ENCODE assay signal across 27 mouse cellular contexts in the genomic region with DNA sequence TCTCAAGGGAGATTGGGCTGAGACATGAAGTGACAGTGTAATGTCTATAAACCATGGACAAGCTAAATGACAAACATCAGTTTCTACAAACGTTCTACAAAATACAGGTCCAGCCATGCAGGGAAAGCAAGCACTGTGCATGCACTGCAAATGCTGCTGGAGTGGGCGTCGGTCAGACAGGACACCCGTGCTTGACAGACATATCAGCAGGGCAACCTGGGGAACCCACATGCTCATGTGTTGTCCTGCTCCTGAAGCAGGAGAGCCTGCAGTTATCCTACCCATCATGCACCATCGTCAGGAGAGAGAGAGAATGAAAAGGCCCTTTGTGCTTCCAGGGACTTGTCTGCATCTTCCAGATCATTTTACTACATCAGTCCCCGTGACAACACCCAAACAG. TPM values are rescaled to one million over a fixed set of nuclear protein-coding genes. Genes with fewer than 3 reads are reported as not detected.
DNase-seq lines count a peak whose midpoint lies in the region; ATAC-seq and TF ChIP-seq lines count a peak whose summit lies in the region.
"Had no signal": no experiment of that assay in that cellular context is flagged by ENCODE, and none has a peak within 500 bp of the region (broad histone marks: within the 10 kb centered on the region; RNA-seq: fewer than 3 reads in every experiment).

No protein-coding gene starts in this region.

- no peaks in the 10 kb centered on the region for H3K27me3 ChIP-seq in hindbrain, embryonic 13.5 days
- no peaks in the 10 kb centered on the region for H3K27me3 ChIP-seq in hindbrain, embryonic 16.5 days (replicated peaks; ENCODE audit: control insufficient read depth, insufficient read depth, low read length)
- H3K27me3 ChIP-seq in midbrain, embryonic 16.5 days (ENCODE audit: control insufficient read depth, insufficient read depth, low read depth, low read length), result no peaks in the 10 kb centered on the region
- no peaks in the 10 kb centered on the region for H3K27me3 ChIP-seq in midbrain, embryonic 13.5 days
- H3K27me3 ChIP-seq: CH12.LX; embryonic facial prominence, embryonic 12.5 days; embryonic facial prominence, embryonic 15.5 days; hindbrain, embryonic 12.5 days had no signal

- H3K4me1 ChIP-seq in hindbrain, embryonic 13.5 days (replicated peaks), result peaks cover 6% of the 10 kb centered on the region; the same call in 1 of the 2 replicates
- H3K4me1 ChIP-seq in hindbrain, embryonic 16.5 days (ENCODE audit: control insufficient read depth, insufficient read depth, low read depth, low read length), result peaks cover 3% of the 10 kb centered on the region; the same call in 1 of the 2 replicates
- no peaks in the 10 kb centered on the region for H3K4me1 ChIP-seq in midbrain, embryonic 16.5 days (ENCODE audit: control insufficient read depth, insufficient read depth, low read length)
- H3K4me1 ChIP-seq in midbrain, embryonic 13.5 days (replicated peaks), result peaks cover 8% of the 10 kb centered on the region
- H3K4me1 ChIP-seq: embryonic facial prominence, embryonic 15.5 days had no signal

- no peaks in the 10 kb centered on the region for H3K9me3 ChIP-seq in hindbrain, embryonic 13.5 days
- H3K9me3 ChIP-seq in hindbrain, embryonic 16.5 days (ENCODE audit: control insufficient read depth, low read length), result no peaks in the 10 kb centered on the region
- no peaks in the 10 kb centered on the region for H3K9me3 ChIP-seq in midbrain, embryonic 16.5 days (replicated peaks; ENCODE audit: control insufficient read depth, low read length, poor library complexity, severe bottlenecking)
- H3K9me3 ChIP-seq in midbrain, embryonic 13.5 days, result no peaks in the 10 kb centered on the region
- H3K9me3 ChIP-seq: embryonic facial prominence, embryonic 12.5 days; embryonic facial prominence, embryonic 15.5 days; G1E; hindbrain, embryonic 12.5 days had no signal

- no peak for ATAC-seq in hindbrain, embryonic 13.5 days (ENCODE audit: low FRiP score)
- ATAC-seq in hindbrain, embryonic 16.5 days, result no peak
- no peak for ATAC-seq in midbrain, embryonic 16.5 days
- no peak for ATAC-seq in midbrain, embryonic 13.5 days
- peak; percentile 31; the same call in 1 of the 2 replicates for ATAC-seq in megakaryocyte progenitor cell, adult 5-6 weeks (replicated peaks; ENCODE audit: poor library complexity)
- ATAC-seq: forebrain, embryonic 14.5 days; forebrain, postnatal 0 days; hindbrain, postnatal 0 days had no signal

- peaks cover 9% of the 10 kb centered on the region for H3K36me3 ChIP-seq in hindbrain, embryonic 13.5 days
- peaks cover 3% of the 10 kb centered on the region for H3K36me3 ChIP-seq in hindbrain, embryonic 16.5 days (ENCODE audit: control insufficient read depth, insufficient read depth, low read length)
- 0 out of 2 replicates have a peak, but pooled peaks cover 7% of the 10 kb centered on the region for H3K36me3 ChIP-seq in midbrain, embryonic 16.5 days (ENCODE audit: control insufficient read depth, insufficient read depth, low read length)
- H3K36me3 ChIP-seq in midbrain, embryonic 13.5 days, result peaks cover 12% of the 10 kb centered on the region
- H3K36me3 ChIP-seq: embryonic facial prominence, embryonic 12.5 days had no signal

- no peak for DNase-seq in layer of hippocampus, adult 2 months (ENCODE audit: low spot score in 2 of 2)
- no peak for DNase-seq in layer of hippocampus, adult 11-12 months (ENCODE audit: low spot score)
- DNase-seq in heart, adult 9 months (ENCODE audit: low spot score in 2 of 2), result no peak
- DNase-seq: adrenal gland, adult 2 months; adrenal gland, postnatal 14 days; B cell, adult 2 months; cerebellum, adult 11 months; cerebellum, adult 2 months; cerebellum, adult 9-11 months; cerebellum, postnatal 25 days; forebrain, postnatal 0 days; gastrocnemius, postnatal 10 days; gastrocnemius, postnatal 36 days; heart, adult 2 months had no signal

- no peak overlapping the region for H3K4me3 ChIP-seq in hindbrain, embryonic 13.5 days
- no peak overlapping the region for H3K4me3 ChIP-seq in hindbrain, embryonic 16.5 days (ENCODE audit: low read length)
- H3K4me3 ChIP-seq in layer of hippocampus, adult 2 months, result no peak overlapping the region
- no peak overlapping the region for H3K4me3 ChIP-seq in midbrain, embryonic 16.5 days (ENCODE audit: low read depth, low read length)
- no peak overlapping the region for H3K4me3 ChIP-seq in midbrain, embryonic 13.5 days (replicated peaks)
- H3K4me3 ChIP-seq: embryonic facial prominence, embryonic 12.5 days; embryonic facial prominence, embryonic 15.5 days; heart, adult 2 months; hindbrain, embryonic 12.5 days had no signal

- H3K9ac ChIP-seq in hindbrain, embryonic 13.5 days, result no peak overlapping the region
- H3K9ac ChIP-seq in hindbrain, embryonic 16.5 days (ENCODE audit: low read depth, low read length), result no peak overlapping the region
- no peak overlapping the region for H3K9ac ChIP-seq in midbrain, embryonic 16.5 days (ENCODE audit: low read depth, low read length)
- H3K9ac ChIP-seq in midbrain, embryonic 13.5 days (replicated peaks), result no peak overlapping the region
- H3K9ac ChIP-seq: embryonic facial prominence, embryonic 12.5 days; embryonic facial prominence, embryonic 15.5 days; forebrain, postnatal 0 days; hindbrain, embryonic 12.5 days had no signal

- peak overlapping the region; percentile 4; the same call in 1 of the 2 replicates for H3K27ac ChIP-seq in hindbrain, embryonic 13.5 days
- H3K27ac ChIP-seq in hindbrain, embryonic 16.5 days (ENCODE audit: low read depth, low read length), result no peak overlapping the region
- peak overlapping the region; percentile 28; the same call in 1 of the 2 replicates for H3K27ac ChIP-seq in layer of hippocampus, adult 2 months
- 0 out of 2 replicates have a peak overlapping the region, but pooled peaks have one; percentile 28 for H3K27ac ChIP-seq in midbrain, embryonic 16.5 days (ENCODE audit: low read length)
- H3K27ac ChIP-seq in midbrain, embryonic 13.5 days, result no peak overlapping the region
- H3K27ac ChIP-seq: embryonic facial prominence, embryonic 12.5 days; embryonic facial prominence, embryonic 15.5 days; heart, adult 2 months; hindbrain, embryonic 12.5 days; hindbrain, postnatal 0 days had no signal

- no peak for TF ChIP-seq CTCF in layer of hippocampus, adult 2 months (conservative IDR thresholded peaks at IDR 0.05)

- WGBS in hindbrain, embryonic 13.5 days, result 74% methylated on average over 6 of the region's 6 CpGs
- WGBS in hindbrain, embryonic 16.5 days, result 71% methylated on average over 6 of the region's 6 CpGs
- 74% methylated on average over 6 of the region's 6 CpGs for WGBS in midbrain, embryonic 16.5 days
- 75% methylated on average over 6 of the region's 6 CpGs for WGBS in midbrain, embryonic 13.5 days

- no peak overlapping the region for H3K4me2 ChIP-seq in hindbrain, embryonic 13.5 days
- no peak overlapping the region for H3K4me2 ChIP-seq in hindbrain, embryonic 16.5 days (ENCODE audit: low read length)
- H3K4me2 ChIP-seq in midbrain, embryonic 16.5 days (ENCODE audit: low read length), result no peak overlapping the region
- H3K4me2 ChIP-seq in midbrain, embryonic 13.5 days (replicated peaks), result no peak overlapping the region
- H3K4me2 ChIP-seq: embryonic facial prominence, embryonic 12.5 days; embryonic facial prominence, embryonic 15.5 days; heart, embryonic 11.5 days; hindbrain, embryonic 12.5 days had no signal

RNA-seq across cellular contexts. Expression of gene Stard3nl, which starts 16.3 kb away (rescaled TPM):
- 197 and 198 TPM in 2 replicates for polyA plus RNA-seq in hindbrain, embryonic 13.5 days (2015; fragmentation: Nextera tagmentation; extraction: Ambion mirVana)
- 211 and 218 TPM in 2 replicates for polyA plus RNA-seq in hindbrain, embryonic 16.5 days (2015; fragmentation: Nextera tagmentation; extraction: Ambion mirVana)
- total RNA-seq in layer of hippocampus, adult 2 months (2021), result 10 to 100 TPM; 59.9 to 64.9 TPM
- polyA plus RNA-seq in midbrain, embryonic 16.5 days (2015; fragmentation: Nextera tagmentation; extraction: Ambion mirVana), result 223 and 230 TPM in 2 replicates
- polyA plus RNA-seq in midbrain, embryonic 13.5 days (2015; fragmentation: Nextera tagmentation; extraction: Ambion mirVana), result 177 and 181 TPM in 2 replicates
- 24.9 and 37.3 TPM in 2 replicates for total RNA-seq in megakaryocyte progenitor cell, adult 5-6 weeks (2015)
- total RNA-seq in megakaryocyte progenitor cell, adult 5-6 weeks (2017), result 20.0 and 25.9 TPM in 2 replicates

Comparison
In these comparisons a context has a peak if more than half of its experiments do, and no peak if none do; other contexts are left out.
1. H3K27ac ChIP-seq: peak in hindbrain, embryonic 13.5 days (single experiment), layer of hippocampus, adult 2 months (single experiment) and midbrain, embryonic 16.5 days (single experiment); none in hindbrain, embryonic 16.5 days (single experiment) and midbrain, embryonic 13.5 days (single experiment).